Mouse (Mus musculus) B cell, adult 62 days (primary cell): Measurements from ENCODE around the gene H2-Oa. TPM values are rescaled to one million over a fixed set of nuclear protein-coding genes. Genes with fewer than 3 reads are reported as not detected.

Source experiments
- total RNA-seq: library from RNA; stranded (reverse); gene quantifications from 4 replicates; pipeline ENCODE4 v1.2.4, GENCODE M21; 2023

Gene H2-Oa
- 232 to 249 TPM (median 239 TPM) in 4 replicates for total RNA-seq

GRCm38 (mm10) chr17:34092197-34092875 lies at the start of gene H2-Oa:
TSS of gene H2-Oa (plus strand) at chr17:34092340.

GRCm38 (mm10) chr17:34119249-34120179 lies 27.4 kb downstream of the H2-Oa start, which contains the start of gene H2-DMa:
TSS of gene H2-DMa (plus strand) at chr17:34119541.

GRCm38 (mm10) chr17:34122188-34122984 lies 30.2 kb downstream of the H2-Oa start, which contains the start of gene Brd2:
TSS of gene Brd2 (minus strand) at chr17:34122634.

GRCm38 (mm10) chr17:34143033-34143432 lies 50.9 kb downstream of the H2-Oa start, which contains the start of gene H2-DMb2:
TSS of gene H2-DMb2 (plus strand) at chr17:34143307.

Other genes with a start within 250 kb of the H2-Oa start
- gene Cd320, start 249.2 kb upstream of the H2-Oa start, total RNA-seq: 3.6 to 7.8 TPM (median 5.2 TPM) in 4 replicates
- gene Gm7029, start 218.5 kb upstream of the H2-Oa start, total RNA-seq: not detected in 4 replicates
- 2.4 to 6.4 TPM (median 2.6 TPM) in 4 replicates for gene Kifc1, start 201.7 kb upstream of the H2-Oa start, total RNA-seq
- gene Platr17, start 187.2 kb upstream of the H2-Oa start, total RNA-seq: 0.75 to 0.94 TPM in 2 of 4 replicates, not detected in the others
- gene Daxx, start 182.9 kb upstream of the H2-Oa start, total RNA-seq: 43.7 to 52.6 TPM (median 49.3 TPM) in 4 replicates
- gene Tapbp, start 176.4 kb upstream of the H2-Oa start, total RNA-seq: 431 to 449 TPM (median 436 TPM) in 4 replicates
- gene Zbtb22, start 176.4 kb upstream of the H2-Oa start, total RNA-seq: 37.5 to 42.9 TPM (median 39.2 TPM) in 4 replicates
- gene Rgl2, start 162.8 kb upstream of the H2-Oa start, total RNA-seq: 169 to 183 TPM (median 181 TPM) in 4 replicates
- gene Pfdn6, start 152.0 kb upstream of the H2-Oa start, total RNA-seq: 55.2 to 64.5 TPM (median 58.4 TPM) in 4 replicates
- gene Wdr46, start 151.7 kb upstream of the H2-Oa start, total RNA-seq: 37.1 to 42.6 TPM (median 40.1 TPM) in 4 replicates
- 3.9 to 6.1 TPM (median 5.8 TPM) in 4 replicates for gene B3galt4, start 140.9 kb upstream of the H2-Oa start, total RNA-seq
- gene Vps52, start 136.5 kb upstream of the H2-Oa start, total RNA-seq: 86.2 to 102 TPM (median 93.0 TPM) in 4 replicates
- gene Rps18, start 136.3 kb upstream of the H2-Oa start, total RNA-seq: 1,434 to 1,528 TPM (median 1,474 TPM) in 4 replicates
- 2,712 to 3,144 TPM (median 2,852 TPM) in 4 replicates for gene H2-K1, start 92.0 kb upstream of the H2-Oa start, total RNA-seq
- gene Ring1, start 67.7 kb upstream of the H2-Oa start, total RNA-seq: 31.0 to 45.2 TPM (median 32.4 TPM) in 4 replicates
- gene H2-Ke6, start 64.3 kb upstream of the H2-Oa start, total RNA-seq: 122 to 144 TPM (median 136 TPM) in 4 replicates
- gene Slc39a7, start 60.7 kb upstream of the H2-Oa start, total RNA-seq: 63.8 to 91.4 TPM (median 78.7 TPM) in 4 replicates
- 106 to 119 TPM (median 119 TPM) in 4 replicates for gene Rxrb, start 60.5 kb upstream of the H2-Oa start, total RNA-seq
- 4.3 to 8.8 TPM (median 5.6 TPM) in 4 replicates for gene Col11a2, start 52.9 kb upstream of the H2-Oa start, total RNA-seq
- 659 to 693 TPM (median 673 TPM) in 4 replicates for gene H2-DMa, start 27.2 kb downstream of the H2-Oa start, total RNA-seq
- gene Brd2, start 30.3 kb downstream of the H2-Oa start, total RNA-seq: 421 to 508 TPM (median 482 TPM) in 4 replicates
- gene H2-DMb2, start 51.0 kb downstream of the H2-Oa start, total RNA-seq: 1,557 to 1,593 TPM (median 1,583 TPM) in 4 replicates
- 718 to 852 TPM (median 762 TPM) in 4 replicates for gene H2-DMb1, start 60.7 kb downstream of the H2-Oa start, total RNA-seq
- 128 to 142 TPM (median 134 TPM) in 4 replicates for gene Tap1, start 95.2 kb downstream of the H2-Oa start, total RNA-seq
- 94.7 to 115 TPM (median 111 TPM) in 4 replicates for gene Psmb9, start 95.4 kb downstream of the H2-Oa start, total RNA-seq
- 201 to 222 TPM (median 208 TPM) in 4 replicates for gene Psmb8, start 105.4 kb downstream of the H2-Oa start, total RNA-seq
- gene Tap2, start 111.2 kb downstream of the H2-Oa start, total RNA-seq: 108 to 140 TPM (median 126 TPM) in 4 replicates
- 973 to 1,048 TPM (median 1,003 TPM) in 4 replicates for gene H2-Ob, start 146.6 kb downstream of the H2-Oa start, total RNA-seq
- gene H2-Ab1, start 165.3 kb downstream of the H2-Oa start, total RNA-seq: 5,714 to 6,004 TPM (median 5,823 TPM) in 4 replicates
- 5,071 to 5,156 TPM (median 5,095 TPM) in 4 replicates for gene H2-Aa, start 195.5 kb downstream of the H2-Oa start, total RNA-seq
- 3,754 to 3,983 TPM (median 3,819 TPM) in 4 replicates for gene H2-Eb1, start 213.5 kb downstream of the H2-Oa start, total RNA-seq
- 39.5 to 45.2 TPM (median 44.6 TPM) in 4 replicates for gene H2-Eb2, start 233.3 kb downstream of the H2-Oa start, total RNA-seq